In genomic region chr1:194994262-194994661, GRCm38 (mm10) we compare ENCODE assay signal across 21 mouse cellular contexts. TPM values are rescaled to one million over a fixed set of nuclear protein-coding genes. Genes with fewer than 3 reads are reported as not detected.
DNase-seq lines count a peak whose midpoint lies in the region; ATAC-seq and TF ChIP-seq lines count a peak whose summit lies in the region.
"Had no signal": no experiment of that assay in that cellular context is flagged by ENCODE, and none has a peak within 500 bp of the region (broad histone marks: within the 10 kb centered on the region; RNA-seq: fewer than 3 reads in every experiment).

No protein-coding gene starts in this region.

- H3K27me3 ChIP-seq in kidney, adult 2 months (replicated peaks; ENCODE audit: control insufficient read depth, insufficient read depth, low read length), result no peaks in the 10 kb centered on the region
- H3K27me3 ChIP-seq in kidney, embryonic 15.5 days, result no peaks in the 10 kb centered on the region
- H3K27me3 ChIP-seq in testis, adult 2 months (ENCODE audit: control insufficient read depth, insufficient read depth, low read length), result no peaks in the 10 kb centered on the region
- H3K27me3 ChIP-seq: forebrain, embryonic 13.5 days; hindbrain, embryonic 15.5 days had no signal

- WGBS in kidney, adult 2 months, result 52% methylated on average over 5 of the region's 5 CpGs
- 59% methylated on average over 5 of the region's 5 CpGs for WGBS in kidney, embryonic 15.5 days

- H3K4me1 ChIP-seq in kidney, adult 2 months (ENCODE audit: control insufficient read depth, insufficient read depth, low read length), result peaks cover 48% of the 10 kb centered on the region
- 0 out of 2 replicates have a peak, but pooled peaks cover 2% of the 10 kb centered on the region for H3K4me1 ChIP-seq in kidney, embryonic 15.5 days
- H3K4me1 ChIP-seq in testis, adult 2 months (ENCODE audit: control insufficient read depth, insufficient read depth, low read length), result peaks cover 3% of the 10 kb centered on the region
- H3K4me1 ChIP-seq: embryonic facial prominence, embryonic 10.5 days; forebrain, embryonic 13.5 days; hindbrain, embryonic 15.5 days had no signal

- H3K9me3 ChIP-seq in kidney, embryonic 15.5 days (replicated peaks), result no peaks in the 10 kb centered on the region
- H3K9me3 ChIP-seq: embryonic facial prominence, embryonic 10.5 days; forebrain, embryonic 13.5 days; G1E; hindbrain, embryonic 15.5 days had no signal

- intact Hi-C loops in gastrocnemius, adult 2 months (cut with DNase I), result no loop called here
- intact Hi-C loops in gastrocnemius, postnatal 36 days (cut with DNase I), result no loop called here

- H3K36me3 ChIP-seq in kidney, adult 2 months (ENCODE audit: control insufficient read depth, insufficient read depth, low read length), result no peaks in the 10 kb centered on the region
- H3K36me3 ChIP-seq in kidney, embryonic 15.5 days, result no peaks in the 10 kb centered on the region
- no peaks in the 10 kb centered on the region for H3K36me3 ChIP-seq in testis, adult 2 months (ENCODE audit: control insufficient read depth, insufficient read depth, low read length)
- H3K36me3 ChIP-seq: embryonic facial prominence, embryonic 10.5 days; G1E; hindbrain, embryonic 15.5 days had no signal

- H3K4me2 ChIP-seq in kidney, embryonic 15.5 days, result no peak overlapping the region
- H3K4me2 ChIP-seq: forebrain, embryonic 13.5 days; heart, embryonic 11.5 days; hindbrain, embryonic 15.5 days had no signal

- no peak for ATAC-seq in kidney, embryonic 15.5 days (replicated peaks; ENCODE audit: low FRiP score)
- ATAC-seq: forebrain, embryonic 13.5 days; forebrain, postnatal 0 days had no signal

- H3K4me3 ChIP-seq in gastrocnemius, adult 2 months, result no peak overlapping the region
- H3K4me3 ChIP-seq in kidney, adult 2 months (ENCODE audit: insufficient read depth, low read depth, low read length), result no peak overlapping the region
- no peak overlapping the region for H3K4me3 ChIP-seq in kidney, embryonic 15.5 days (replicated peaks)
- peak overlapping the region; percentile 56; the same call in 1 of the 2 replicates for H3K4me3 ChIP-seq in testis, adult 2 months (ENCODE audit: control insufficient read depth, low read depth, low read length)
- H3K4me3 ChIP-seq: embryonic facial prominence, embryonic 10.5 days; forebrain, embryonic 13.5 days; hindbrain, embryonic 15.5 days had no signal

- H3K9ac ChIP-seq in kidney, embryonic 15.5 days, result no peak overlapping the region
- H3K9ac ChIP-seq: forebrain, embryonic 13.5 days; forebrain, postnatal 0 days; hindbrain, embryonic 15.5 days had no signal

- H3K27ac ChIP-seq in gastrocnemius, adult 2 months, result peak overlapping the region; percentile 85
- H3K27ac ChIP-seq in kidney, adult 2 months (ENCODE audit: insufficient read depth, low read depth, low read length), result peak overlapping the region; percentile 71
- no peak overlapping the region for H3K27ac ChIP-seq in kidney, embryonic 15.5 days
- H3K27ac ChIP-seq in testis, adult 2 months (ENCODE audit: control insufficient read depth, insufficient read depth, low read depth, low read length), result no peak overlapping the region
- H3K27ac ChIP-seq: embryonic facial prominence, embryonic 10.5 days; forebrain, embryonic 13.5 days; hindbrain, embryonic 15.5 days had no signal

- no peak for DNase-seq in gastrocnemius, adult 2 months
- DNase-seq in gastrocnemius, postnatal 36 days, result no peak
- no peak for DNase-seq in kidney, adult 2 months
- no peak for DNase-seq in testis, postnatal 10 days (ENCODE audit: low spot score)
- no peak for DNase-seq in ovary, postnatal 10 days (ENCODE audit: low spot score)
- DNase-seq: adrenal gland, postnatal 10 days; B cell, adult 2 months; cerebellum, adult 11-12 months; cerebellum, adult 9-10 months; cerebellum, postnatal 36 days; forebrain, postnatal 0 days; gastrocnemius, postnatal 25 days; heart, adult 18-20 months; heart, postnatal 36 days had no signal

- no peak for TF ChIP-seq POLR2A in kidney, adult 2 months (IDR thresholded peaks at IDR 0.05; ENCODE audit: low read depth, low read length)
- TF ChIP-seq POLR2A in testis, adult 2 months (IDR thresholded peaks at IDR 0.05; ENCODE audit: control insufficient read depth, low read depth, low read length), result no peak

- TF ChIP-seq CTCF in gastrocnemius, adult 2 months (IDR thresholded peaks at IDR 0.05), result no peak
- TF ChIP-seq CTCF in kidney, adult 2 months (conservative IDR thresholded peaks at IDR 0.05; ENCODE audit: insufficient read depth, insufficient read length, low read depth, low read length), result no peak
- no peak for TF ChIP-seq CTCF in testis, adult 2 months (IDR thresholded peaks at IDR 0.05; ENCODE audit: control insufficient read depth, insufficient read depth, insufficient replicate concordance, low read depth, low read length)

RNA-seq across cellular contexts. Expression of gene Cd34, which starts 55.6 kb away (rescaled TPM):
- 10 to 100 TPM; 32.8 to 49.3 TPM for total RNA-seq in gastrocnemius, adult 2 months (2021)
- 10 to 100 TPM; 39.8 to 41.4 TPM for total RNA-seq in gastrocnemius, postnatal 36 days (2021)
- polyA plus RNA-seq in kidney, adult 2 months (2012; rRNA removed), result 33.9 and 37.5 TPM in 2 replicates
- polyA plus RNA-seq in kidney, embryonic 15.5 days (2015; fragmentation: Nextera tagmentation; extraction: Ambion mirVana), result 95.6 TPM in 2 replicates
- 7.7 and 7.9 TPM in 2 replicates for polyA plus RNA-seq in testis, adult 2 months (2012; rRNA removed)

Comparison
In these comparisons a context has a peak if more than half of its experiments do, and no peak if none do; other contexts are left out.
1. H3K27ac ChIP-seq: peak in gastrocnemius, adult 2 months (single experiment) and kidney, adult 2 months (single experiment); none in kidney, embryonic 15.5 days (single experiment) and testis, adult 2 months (single experiment).